Mouse (Mus musculus) small intestine, adult 2 months (tissue): ENCODE results near the gene Ntn4. TPM values are rescaled to one million over a fixed set of nuclear protein-coding genes. Genes with fewer than 3 reads are reported as not detected.

Experiments used
- H3K27ac ChIP-seq: fragments of 200-500 bp; 2 replicates; pipeline ENCODE4 v1.5.1; 2012; ENCODE audit warnings: low read depth, low read length, control low read depth, inconsistent platforms; ENCODE audit not compliant: insufficient read depth
- H3K27me3 ChIP-seq: fragments of 200-500 bp; 2 replicates; pipeline ENCODE4 v1.6.1; 2012; ENCODE audit warnings: mild to moderate bottlenecking, moderate library complexity, low read length, inconsistent platforms; ENCODE audit not compliant: control insufficient read depth, insufficient read depth
- H3K36me3 ChIP-seq: fragments of 200-500 bp; 2 replicates; pipeline ENCODE4 v1.6.1; 2012; ENCODE audit warnings: mild to moderate bottlenecking, low read length, control low read depth, inconsistent platforms; ENCODE audit not compliant: control insufficient read depth, insufficient read depth
- H3K4me1 ChIP-seq: fragments of 200-500 bp; 2 replicates; pipeline ENCODE4 v1.6.1; 2012; ENCODE audit warnings: low read length, inconsistent platforms, mixed read lengths; ENCODE audit not compliant: control insufficient read depth, insufficient read depth, insufficient read length
- H3K4me3 ChIP-seq: fragments of 200-500 bp; 2 replicates; pipeline ENCODE4 v1.5.1; 2012; ENCODE audit warnings: low read depth, mild to moderate bottlenecking, control low read depth, inconsistent platforms, low read length, moderate library complexity
- CTCF ChIP-seq: fragments of 200-500 bp; IDR thresholded peaks from 2 replicates; pipeline ENCODE4 v1.5.1; 2012; ENCODE audit warnings: low read depth, mild to moderate bottlenecking, control low read depth, inconsistent platforms, low read length, moderate library complexity, mixed read lengths; ENCODE audit not compliant: insufficient replicate concordance, insufficient read length; ENCODE audit errors: extremely low read depth
- POLR2A ChIP-seq: fragments of 200-500 bp; IDR thresholded peaks from 2 replicates; pipeline ENCODE4 v1.6.1; 2012; ENCODE audit warnings: low read depth, mild to moderate bottlenecking, control low read depth, inconsistent platforms, low read length, moderate library complexity
- WGBS: fragments of 180-500 bp; shearing (Covaris S2); methylation state at CpG from one replicate; pipeline ENCODE4 v1.1.7; 2018; 5-methylcytosine and 5-hydroxymethylcytosine counted together
- polyA plus RNA-seq: library from polyadenylated mRNA; depleted of rRNA; stranded (reverse); fragments of >200 nt; gene quantifications from 2 replicates; pipeline ENCODE4 v1.2.3, GENCODE M21; 2012; rRNA removed

Gene Ntn4
- polyA plus RNA-seq, 1 experiment = 5.8 TPM

DNA sequence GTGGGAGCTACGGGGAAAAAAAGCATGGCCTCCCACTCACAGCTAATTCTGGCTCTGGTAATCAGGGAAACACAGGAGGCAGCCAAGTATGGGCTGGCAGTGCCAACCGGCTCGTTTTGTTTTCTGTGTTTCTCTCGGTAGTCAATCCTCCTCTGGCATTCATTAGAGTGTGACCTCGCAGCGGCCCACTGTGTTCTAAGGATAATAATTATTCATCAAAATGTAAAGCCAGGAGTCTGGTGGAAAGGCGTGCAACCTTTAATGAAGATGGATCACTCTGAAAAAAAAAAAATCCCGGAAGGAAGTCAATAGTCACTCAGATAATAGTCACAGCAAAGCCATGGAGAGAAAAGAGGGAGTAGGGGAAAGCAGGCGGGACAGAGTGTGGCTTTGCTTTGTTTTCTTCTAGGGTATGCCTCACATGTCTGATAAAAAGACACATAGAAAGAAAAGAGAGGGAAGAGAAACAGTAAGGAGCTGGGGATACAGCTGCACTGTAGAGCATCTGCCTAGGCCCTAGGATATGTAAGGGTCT lies 131.5 kb downstream of the Ntn4 start:
- TF ChIP-seq CTCF = no peak
- no peak for TF ChIP-seq POLR2A
- H3K27ac ChIP-seq = no peak overlapping the region
- H3K36me3 ChIP-seq = no peaks in the 10 kb centered on the region
- H3K4me3 ChIP-seq = no peak overlapping the region
- no peaks in the 10 kb centered on the region for H3K4me1 ChIP-seq
- no peaks in the 10 kb centered on the region for H3K27me3 ChIP-seq
- 56% methylated on average over 9 of the region's 9 CpGs for WGBS

DNA sequence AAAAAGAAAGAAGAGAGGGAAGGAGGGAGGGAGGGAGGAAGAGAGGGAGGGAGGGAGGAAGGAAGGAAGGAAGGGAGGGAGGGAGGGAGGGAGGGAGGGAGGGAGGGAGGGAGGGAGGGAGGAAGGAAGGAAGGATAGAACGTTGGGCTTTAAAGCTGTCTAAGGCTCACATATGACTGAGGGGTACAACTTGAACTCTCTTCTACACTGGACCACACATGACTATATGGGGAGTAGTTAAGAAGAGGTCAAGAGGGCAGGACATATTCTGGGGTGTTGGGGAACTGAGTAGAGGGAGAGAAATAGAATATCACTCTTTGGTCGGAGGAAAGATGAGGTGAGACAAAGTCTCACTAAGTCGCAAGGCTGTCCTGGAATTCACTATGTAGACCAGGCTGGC lies 132.0 kb downstream of the Ntn4 start:
- Histone ChIP-seq H3K4me3 (no peak overlapping the region), H3K36me3 (no peaks in the 10 kb centered on the region), H3K27ac (no peak overlapping the region), H3K27me3 (no peaks in the 10 kb centered on the region), H3K4me1 (no peaks in the 10 kb centered on the region)
- WGBS = 84% methylated on average over 3 of the region's 3 CpGs
- no peak for TF ChIP-seq POLR2A
- TF ChIP-seq CTCF = no peak

DNA sequence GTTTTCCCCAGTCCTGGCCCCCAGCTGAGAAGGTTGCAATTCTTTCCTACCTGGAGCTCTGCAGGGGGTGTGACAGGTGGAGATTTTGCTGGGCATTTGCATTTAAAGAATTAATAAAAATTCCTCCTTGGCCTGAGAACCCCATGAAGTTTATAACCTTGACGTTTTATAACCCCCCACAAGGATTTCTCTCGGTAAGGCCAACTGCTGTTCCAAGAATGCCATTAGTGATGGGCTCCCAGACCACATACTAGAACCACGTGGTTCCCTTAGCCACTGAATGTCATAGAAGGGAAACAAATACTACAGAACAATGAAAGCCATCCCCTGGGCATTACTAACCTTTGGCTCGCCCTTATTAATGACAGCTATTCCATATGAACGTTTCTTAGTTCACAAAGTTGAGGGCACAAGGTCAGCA lies 136.3 kb downstream of the Ntn4 start:
- WGBS = 30% methylated on average over 5 of the region's 5 CpGs
- TF ChIP-seq POLR2A (no peak), CTCF (no peak)
- Histone ChIP-seq H3K27ac (no peak overlapping the region), H3K27me3 (no peaks in the 10 kb centered on the region), H3K4me3 (no peak overlapping the region), H3K4me1 (no peaks in the 10 kb centered on the region), H3K36me3 (no peaks in the 10 kb centered on the region)

DNA sequence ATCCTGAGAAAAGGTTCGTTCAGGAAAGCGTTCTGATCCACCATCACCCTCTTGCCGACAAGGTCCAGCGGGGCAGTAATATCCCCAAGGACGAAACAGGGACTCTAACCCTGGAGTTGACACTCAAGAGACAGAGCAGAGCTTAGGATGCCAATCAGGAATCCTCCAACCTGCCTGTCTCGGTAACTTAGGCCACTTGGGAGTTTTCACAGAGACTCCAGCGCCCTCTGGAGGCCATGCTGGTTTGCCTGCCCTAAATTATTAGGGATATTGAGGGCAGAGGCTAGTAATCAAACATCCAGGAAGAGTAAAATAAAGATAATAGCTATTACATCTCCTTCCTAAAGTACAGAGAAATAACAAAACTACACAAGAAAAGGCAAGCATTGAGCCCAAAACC lies 136.9 kb downstream of the Ntn4 start:
- H3K36me3 ChIP-seq = no peaks in the 10 kb centered on the region
- H3K27me3 ChIP-seq = no peaks in the 10 kb centered on the region
- WGBS = 50% methylated on average over 7 of the region's 7 CpGs
- no peak overlapping the region for H3K27ac ChIP-seq
- H3K4me1 ChIP-seq = no peaks in the 10 kb centered on the region
- TF ChIP-seq CTCF (peak; percentile 70; the same call in 1 of the 2 replicates), POLR2A (no peak)
- no peak overlapping the region for H3K4me3 ChIP-seq

- Histone ChIP-seq H3K4me1 (no peaks in the 10 kb centered on the region), H3K27ac (no peak overlapping the region), H3K4me3 (no peak overlapping the region), H3K36me3 (no peaks in the 10 kb centered on the region), H3K27me3 (no peaks in the 10 kb centered on the region)
- 68% methylated on average over 15 of the region's 15 CpGs for WGBS
- no peak for TF ChIP-seq POLR2A
Observed at GRCm38 (mm10) chr10:93783216-93784013, 142.9 kb downstream of the Ntn4 start.

Other genes with a start within 250 kb of the Ntn4 start
- gene Lta4h, start 187.3 kb upstream of the Ntn4 start, polyA plus RNA-seq = 52.5 and 327 TPM in 2 replicates
- 0.06 and 2.8 TPM in 2 replicates for gene Hal, start 151.9 kb upstream of the Ntn4 start, polyA plus RNA-seq
- gene Amdhd1, start 100.6 kb upstream of the Ntn4 start, polyA plus RNA-seq = 0.05 and 0.24 TPM in 2 replicates
- gene Ccdc38, start 100.0 kb upstream of the Ntn4 start, polyA plus RNA-seq = 0.05 TPM in 1 of 2 replicates, not detected in the other
- 31.3 and 38.6 TPM in 2 replicates for gene Snrpf, start 51.0 kb upstream of the Ntn4 start, polyA plus RNA-seq
- 0.16 TPM in 1 of 2 replicates, not detected in the other for gene Usp44, start 190.9 kb downstream of the Ntn4 start, polyA plus RNA-seq